Mouse (Mus musculus): Measurements from ENCODE around the gene Rhot2.

Gene Rhot2

GRCm38 (mm10) chr17:25841117-25841880, 3.4 kb downstream of the Rhot2 start, which contains the start of gene Gm20683:
Gm20683 (minus strand) TSS chr17:25841763.
- no peak for DNase-seq (ENCODE audit: low read depth)

GRCm38 (mm10) chr17:25840519-25840918, 4.1 kb downstream of the Rhot2 start:
- no peak for DNase-seq (ENCODE audit: low read depth)

GRCm38 (mm10) chr17:25839455-25840235, 5.0 kb downstream of the Rhot2 start:
- DNase-seq (ENCODE audit: low read depth), result no peak

- DNase-seq (ENCODE audit: low read depth), result no peak
These were observed 5.7 kb downstream of the Rhot2 start for GRCm38 (mm10) chr17:25838904-25839303.

GRCm38 (mm10) chr17:25837533-25837932, 7.1 kb downstream of the Rhot2 start:
- no peak for DNase-seq (ENCODE audit: low read depth)

GRCm38 (mm10) chr17:25837076-25837410, 7.6 kb downstream of the Rhot2 start, which contains the start of gene Rhbdl1:
Rhbdl1 (minus strand) TSS chr17:25837295.
- DNase-seq (ENCODE audit: low read depth), result no peak

GRCm38 (mm10) chr17:25836397-25837075, 8.1 kb downstream of the Rhot2 start:
- DNase-seq (ENCODE audit: low read depth), result no peak

- no peak for DNase-seq (ENCODE audit: low read depth)
These were observed 8.8 kb downstream of the Rhot2 start for GRCm38 (mm10) chr17:25835816-25836215.

- DNase-seq (ENCODE audit: low read depth), result no peak
These were observed 9.3 kb downstream of the Rhot2 start for GRCm38 (mm10) chr17:25835301-25835700.

- no peak for DNase-seq (ENCODE audit: low read depth)
These were observed 9.9 kb downstream of the Rhot2 start for GRCm38 (mm10) chr17:25834595-25835222.

- no peak for DNase-seq (ENCODE audit: low read depth)
These were observed 10.6 kb downstream of the Rhot2 start for GRCm38 (mm10) chr17:25833961-25834594.

GRCm38 (mm10) chr17:25833291-25833663, 11.4 kb downstream of the Rhot2 start, which contains the start of gene Stub1:
Stub1 (minus strand) TSS chr17:25833404.
- DNase-seq (ENCODE audit: low read depth), result peak; percentile 89

GRCm38 (mm10) chr17:25832436-25833290, 12.0 kb downstream of the Rhot2 start:
- peak; percentile 98 for DNase-seq (ENCODE audit: low read depth)

- DNase-seq (ENCODE audit: low read depth), result no peak
These were observed 13.0 kb downstream of the Rhot2 start for GRCm38 (mm10) chr17:25831451-25832281.

GRCm38 (mm10) chr17:25830806-25831431, 13.7 kb downstream of the Rhot2 start:
- DNase-seq (ENCODE audit: low read depth), result no peak

- DNase-seq (ENCODE audit: low read depth), result no peak
These were observed 14.4 kb downstream of the Rhot2 start for GRCm38 (mm10) chr17:25830200-25830753.

- DNase-seq (ENCODE audit: low read depth), result no peak
These were observed 15.1 kb downstream of the Rhot2 start for GRCm38 (mm10) chr17:25829558-25830017.

- DNase-seq (ENCODE audit: low read depth), result no peak
These were observed 15.7 kb downstream of the Rhot2 start, which contains the start of gene Jmjd8 for GRCm38 (mm10) chr17:25828712-25829557. Jmjd8 (plus strand) TSS chr17:25828867.
